Mouse (Mus musculus) limb, embryonic 12.5 days (tissue): Measurements from ENCODE around the gene Axdnd1. TPM values are rescaled to one million over a fixed set of nuclear protein-coding genes. Genes with fewer than 3 reads are reported as not detected.
"Not testable (repeated sequence)": the region's sequence is repeated elsewhere in the genome, so short reads cannot be mapped to it uniquely, and the experiment has no call there.

Source experiments
- ATAC-seq: fragments of 200-750 bp; cut with Nextera tagmentation; 2 replicates; pipeline ENCODE4 v1.8.0; 2017; ENCODE audit warnings: low read depth, moderate TSS enrichment; ENCODE audit not compliant: insufficient number of reproducible peaks, insufficient read depth, low FRiP score, low TSS enrichment
- H3K27ac ChIP-seq: fragments of 300-500 bp; sonication (generic); 2 replicates; pipeline ENCODE4 v1.5.1; 2016; ENCODE audit warnings: mild to moderate bottlenecking, moderate library complexity
- H3K27me3 ChIP-seq: fragments of 300-500 bp; sonication (generic); 2 replicates; pipeline ENCODE4 v1.6.1; 2016; ENCODE audit warnings: mild to moderate bottlenecking, moderate library complexity
- H3K36me3 ChIP-seq: fragments of 300-500 bp; sonication (generic); 2 replicates; pipeline ENCODE4 v1.6.1; 2016; ENCODE audit warnings: mild to moderate bottlenecking, moderate library complexity
- H3K4me1 ChIP-seq: fragments of 300-500 bp; sonication (generic); replicated peaks from 2 replicates; pipeline ENCODE4 v1.6.1; 2016
- H3K4me2 ChIP-seq: fragments of 300-500 bp; sonication (generic); 2 replicates; pipeline ENCODE4 v1.6.1; 2016; ENCODE audit warnings: mild to moderate bottlenecking, moderate library complexity
- H3K4me3 ChIP-seq: fragments of 300-500 bp; sonication (generic); replicated peaks from 2 replicates; pipeline ENCODE4 v1.5.1; 2016; ENCODE audit warnings: mild to moderate bottlenecking
- H3K9ac ChIP-seq: fragments of 300-500 bp; sonication (generic); replicated peaks from 2 replicates; pipeline ENCODE4 v1.6.1; 2016; ENCODE audit warnings: mild to moderate bottlenecking, moderate library complexity
- H3K9me3 ChIP-seq: fragments of 300-500 bp; sonication (generic); 2 replicates; pipeline ENCODE4 v1.6.1; 2016; ENCODE audit warnings: mild to moderate bottlenecking, moderate library complexity
- WGBS: fragments of 180-500 bp; shearing (Covaris S2); methylation state at CpG from one replicate; pipeline ENCODE4 v1.1.7; 2016; 5-methylcytosine and 5-hydroxymethylcytosine counted together
- polyA plus RNA-seq: library from polyadenylated mRNA; unstranded; fragments of >200 nt; fragmentation: Nextera tagmentation; extraction: Ambion mirVana; gene quantifications from 2 replicates; pipeline ENCODE4 v1.2.1, GENCODE M21; 2016

Gene Axdnd1
- polyA plus RNA-seq, 1 experiment from 2014 or later = 0.30 TPM

DNA sequence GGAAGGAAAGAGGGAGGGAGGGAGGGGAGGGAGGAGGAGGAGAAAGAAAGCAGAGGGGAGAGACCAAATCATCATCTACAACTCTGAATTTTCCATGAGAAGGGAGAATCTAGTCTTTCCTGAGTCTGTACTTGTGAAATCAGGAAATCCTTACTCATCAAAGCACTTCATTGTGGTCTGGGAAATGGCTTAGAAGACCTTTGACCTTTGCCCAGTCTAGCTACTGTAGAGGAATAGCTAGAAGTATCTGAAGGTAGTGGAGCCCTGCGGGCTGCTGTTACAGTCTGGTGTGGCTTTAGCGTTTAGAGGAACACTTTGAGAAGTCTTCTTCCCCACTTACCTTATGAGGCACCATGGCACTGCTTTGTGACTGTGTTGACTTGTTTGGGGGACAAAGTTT, 18.5 kb downstream of the Axdnd1 start:
- ATAC-seq = no peak
- Histone ChIP-seq H3K4me3 (no peak overlapping the region), H3K4me1 (no peaks in the 10 kb centered on the region), H3K4me2 (no peak overlapping the region), H3K36me3 (no peaks in the 10 kb centered on the region), H3K9me3 (no peaks in the 10 kb centered on the region), H3K9ac (no peak overlapping the region), H3K27me3 (no peaks in the 10 kb centered on the region), H3K27ac (no peak overlapping the region)
- WGBS = 39% methylated on average over 2 of the region's 2 CpGs

- not testable (repeated sequence) for ATAC-seq, H3K27ac ChIP-seq, H3K4me2 ChIP-seq, H3K36me3 ChIP-seq, H3K4me1 ChIP-seq, H3K9me3 ChIP-seq, H3K4me3 ChIP-seq, H3K27me3 ChIP-seq, H3K9ac ChIP-seq
- 68% methylated on average over 3 of the region's 3 CpGs for WGBS
These were observed 20.8 kb downstream of the Axdnd1 start for GRCm38 (mm10) chr1:156400159-156400558.

DNA sequence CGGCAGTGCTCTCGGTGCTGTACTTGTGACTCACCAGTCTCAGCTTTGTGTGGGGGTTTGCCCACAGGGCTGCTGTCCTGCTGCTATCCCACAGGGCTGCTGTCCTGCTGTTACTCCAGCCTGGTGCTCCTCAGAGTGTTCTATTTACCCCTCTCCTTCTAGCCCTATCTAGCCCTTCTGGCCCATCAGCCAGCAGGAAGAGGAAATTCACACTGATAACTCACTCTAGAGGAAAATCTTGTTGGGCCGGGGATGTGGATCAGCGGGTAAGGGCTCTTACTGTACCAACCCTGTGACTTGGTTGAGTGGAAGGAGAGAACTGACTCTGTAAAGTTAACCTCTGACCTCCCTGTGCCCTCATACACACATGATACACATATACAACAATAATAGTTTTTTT, 27.8 kb downstream of the Axdnd1 start:
- Histone ChIP-seq H3K4me1 (no peaks in the 10 kb centered on the region), H3K27ac (no peak overlapping the region), H3K4me2 (no peak overlapping the region), H3K27me3 (no peaks in the 10 kb centered on the region), H3K4me3 (no peak overlapping the region), H3K9me3 (no peaks in the 10 kb centered on the region), H3K9ac (no peak overlapping the region), H3K36me3 (no peaks in the 10 kb centered on the region)
- WGBS = 88% methylated on average over 4 of the region's 4 CpGs
- no peak for ATAC-seq

DNA sequence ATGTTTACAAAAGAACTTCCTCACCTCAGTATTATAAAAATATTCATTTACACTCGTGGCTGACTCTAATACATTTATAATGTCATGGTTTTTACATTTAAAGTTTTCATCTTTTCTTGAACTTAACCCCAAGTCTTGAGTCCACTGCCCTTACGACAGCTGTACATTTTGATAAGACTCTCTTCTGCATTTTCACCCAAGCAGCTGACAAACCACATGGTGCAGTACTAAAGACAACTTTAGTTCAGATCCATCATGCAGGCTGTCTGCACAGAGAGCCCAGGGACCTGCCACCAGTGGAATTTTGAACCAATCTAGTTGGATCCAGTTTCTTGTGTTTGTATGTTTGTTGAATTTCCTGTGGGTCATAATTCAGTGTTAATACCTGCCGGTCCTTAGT, 34.1 kb downstream of the Axdnd1 start:
- Histone ChIP-seq H3K4me2 (no peak overlapping the region), H3K9me3 (no peaks in the 10 kb centered on the region), H3K36me3 (no peaks in the 10 kb centered on the region), H3K4me3 (no peak overlapping the region), H3K9ac (no peak overlapping the region), H3K27me3 (no peaks in the 10 kb centered on the region), H3K4me1 (no peaks in the 10 kb centered on the region), H3K27ac (no peak overlapping the region)
- WGBS = 76% methylated on average over 3 of the region's 3 CpGs
- no peak for ATAC-seq

GRCm38 (mm10) chr1:156386232-156386631, 34.7 kb downstream of the Axdnd1 start:
- H3K4me2 ChIP-seq = no peak overlapping the region
- no peaks in the 10 kb centered on the region for H3K27me3 ChIP-seq
- H3K27ac ChIP-seq = no peak overlapping the region
- H3K9me3 ChIP-seq = no peaks in the 10 kb centered on the region
- H3K4me1 ChIP-seq = no peaks in the 10 kb centered on the region
- 91% methylated on average over 4 of the region's 4 CpGs for WGBS
- no peak for ATAC-seq
- H3K9ac ChIP-seq = no peak overlapping the region
- no peaks in the 10 kb centered on the region for H3K36me3 ChIP-seq
- H3K4me3 ChIP-seq = no peak overlapping the region

DNA sequence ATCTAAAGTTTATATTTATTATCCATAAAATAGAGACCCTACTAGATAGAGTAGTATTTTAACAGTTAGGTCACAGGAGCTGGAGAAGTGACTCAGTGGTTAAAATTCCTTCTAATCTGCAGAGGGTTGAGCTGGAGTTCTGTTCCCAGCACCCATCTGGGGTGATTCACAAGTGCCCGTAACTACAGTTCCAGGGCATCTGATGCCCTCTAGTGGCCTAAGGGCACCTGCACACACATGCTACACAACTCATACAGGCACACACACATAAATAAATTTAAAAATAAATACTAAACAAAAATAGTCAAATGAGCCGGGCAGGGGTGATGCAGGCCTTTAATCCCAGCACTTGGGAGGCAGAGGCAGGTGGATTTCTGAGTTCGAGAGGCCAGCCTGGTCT, 39.7 kb downstream of the Axdnd1 start:
- WGBS = 94% methylated on average over 3 of the region's 3 CpGs
- H3K27ac ChIP-seq = no peak overlapping the region
- no peaks in the 10 kb centered on the region for H3K36me3 ChIP-seq
- H3K4me2 ChIP-seq = no peak overlapping the region
- no peak overlapping the region for H3K9ac ChIP-seq
- H3K27me3 ChIP-seq = no peaks in the 10 kb centered on the region
- no peaks in the 10 kb centered on the region for H3K4me1 ChIP-seq
- no peak for ATAC-seq
- H3K4me3 ChIP-seq = no peak overlapping the region
- no peaks in the 10 kb centered on the region for H3K9me3 ChIP-seq

GRCm38 (mm10) chr1:156365740-156366139, 55.2 kb downstream of the Axdnd1 start, which contains the start of gene Gm2000:
Gm2000 (plus strand) TSS chr1:156366040.
- no peaks in the 10 kb centered on the region for H3K27me3 ChIP-seq
- ATAC-seq = no peak
- no peak within 1 kb of the TSS for H3K27ac ChIP-seq
- H3K4me2 ChIP-seq = no peak within 1 kb of the TSS
- no peaks in the 10 kb centered on the region for H3K36me3 ChIP-seq
- H3K9ac ChIP-seq = no peak within 1 kb of the TSS
- H3K4me3 ChIP-seq = no peak within 1 kb of the TSS
- H3K4me1 ChIP-seq = no peaks in the 10 kb centered on the region
- WGBS = 92% methylated on average over 8 of the region's 8 CpGs
- 0 out of 2 replicates have a peak, but pooled peaks cover 4% of the 10 kb centered on the region for H3K9me3 ChIP-seq

- no peak overlapping the region for H3K9ac ChIP-seq
- H3K36me3 ChIP-seq = no peaks in the 10 kb centered on the region
- H3K27ac ChIP-seq = no peak overlapping the region
- no peak overlapping the region for H3K4me3 ChIP-seq
- WGBS = 89% methylated on average over 2 of the region's 2 CpGs
- no peak overlapping the region for H3K4me2 ChIP-seq
- no peaks in the 10 kb centered on the region for H3K4me1 ChIP-seq
- H3K27me3 ChIP-seq = no peaks in the 10 kb centered on the region
- no peak for ATAC-seq
- no peaks in the 10 kb centered on the region for H3K9me3 ChIP-seq
These were observed 68.5 kb downstream of the Axdnd1 start for GRCm38 (mm10) chr1:156352466-156352865.

- Histone ChIP-seq H3K4me1 (no peaks in the 10 kb centered on the region), H3K9ac (no peak overlapping the region), H3K27ac (no peak overlapping the region), H3K27me3 (no peaks in the 10 kb centered on the region), H3K36me3 (no peaks in the 10 kb centered on the region), H3K4me2 (no peak overlapping the region), H3K4me3 (no peak overlapping the region), H3K9me3 (no peaks in the 10 kb centered on the region)
- WGBS = 88% methylated on average over 4 of the region's 4 CpGs
- ATAC-seq = no peak
These were observed 70.5 kb downstream of the Axdnd1 start for GRCm38 (mm10) chr1:156350441-156350840.

GRCm38 (mm10) chr1:156349031-156349430, 71.9 kb downstream of the Axdnd1 start:
- ATAC-seq = no peak
- H3K4me1 ChIP-seq = no peaks in the 10 kb centered on the region
- WGBS = 79% methylated on average over 4 of the region's 4 CpGs
- no peak overlapping the region for H3K4me3 ChIP-seq
- H3K36me3 ChIP-seq = no peaks in the 10 kb centered on the region
- H3K4me2 ChIP-seq = no peak overlapping the region
- H3K27me3 ChIP-seq = no peaks in the 10 kb centered on the region
- H3K9me3 ChIP-seq = no peaks in the 10 kb centered on the region
- H3K9ac ChIP-seq = no peak overlapping the region
- no peak overlapping the region for H3K27ac ChIP-seq

- H3K4me2 ChIP-seq = no peak overlapping the region
These were observed 75.3 kb downstream of the Axdnd1 start for GRCm38 (mm10) chr1:156345633-156346032.

DNA sequence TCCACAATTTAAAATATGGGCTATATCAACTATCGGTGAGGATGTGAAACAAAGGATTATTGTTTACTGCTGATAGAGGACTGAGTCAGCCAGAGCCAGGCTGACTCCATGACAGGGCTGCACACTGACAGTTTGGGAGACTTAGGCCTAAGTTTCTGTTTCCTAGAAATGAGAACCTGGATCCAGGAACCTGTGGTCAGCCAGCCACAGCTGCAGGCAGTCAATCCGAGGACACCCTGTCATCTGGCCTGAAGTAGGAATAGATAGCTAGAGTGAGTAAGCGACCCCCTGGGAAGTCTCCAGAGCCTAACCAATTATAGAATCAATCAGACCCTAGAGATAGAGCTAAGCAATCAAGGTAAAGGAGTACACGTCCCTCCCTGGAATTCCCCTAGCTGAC, 76.5 kb downstream of the Axdnd1 start:
- no peak for ATAC-seq
- WGBS = 71% methylated on average over 4 of the region's 4 CpGs

More at GRCm38 (mm10) chr1:156345633-156346032, 75.3 kb downstream of the Axdnd1 start:
- Histone ChIP-seq H3K9me3 (no peaks in the 10 kb centered on the region), H3K9ac (no peak overlapping the region), H3K27me3 (no peaks in the 10 kb centered on the region), H3K27ac (no peak overlapping the region), H3K4me1 (no peaks in the 10 kb centered on the region), H3K4me3 (no peak overlapping the region), H3K36me3 (no peaks in the 10 kb centered on the region)
- ATAC-seq = no peak
- WGBS = 82% methylated on average over 4 of the region's 4 CpGs

More for the DNA sequence above, 76.5 kb downstream of the Axdnd1 start:
- no peaks in the 10 kb centered on the region for H3K4me1 ChIP-seq
- no peak overlapping the region for H3K4me3 ChIP-seq
- H3K9ac ChIP-seq = no peak overlapping the region
- no peaks in the 10 kb centered on the region for H3K36me3 ChIP-seq
- H3K9me3 ChIP-seq = no peaks in the 10 kb centered on the region
- H3K27ac ChIP-seq = no peak overlapping the region
- H3K27me3 ChIP-seq = no peaks in the 10 kb centered on the region
- no peak overlapping the region for H3K4me2 ChIP-seq
